Mouse (Mus musculus) heart, embryonic 10.5 days (tissue): Measurements from ENCODE around the gene Zfp207. TPM values are rescaled to one million over a fixed set of nuclear protein-coding genes. Genes with fewer than 3 reads are reported as not detected.
"Not testable (repeated sequence)": the region's sequence is repeated elsewhere in the genome, so short reads cannot be mapped to it uniquely, and the experiment has no call there.

ENCODE experiments used
- DNase-seq: peaks from one replicate; pipeline ENCODE4 v3.0.0-alpha.2; 2017; ENCODE audit warnings: low spot score
- H3K27ac ChIP-seq: fragments of 300-500 bp; sonication (generic); 2 replicates; pipeline ENCODE4 v1.5.1; 2016; ENCODE audit warnings: mild to moderate bottlenecking
- H3K27me3 ChIP-seq: fragments of 300-500 bp; sonication (generic); 2 replicates; pipeline ENCODE4 v1.6.1; 2016; ENCODE audit warnings: mild to moderate bottlenecking; ENCODE audit not compliant: poor library complexity, insufficient read depth, severe bottlenecking
- H3K36me3 ChIP-seq: fragments of 300-500 bp; sonication (generic); 2 replicates; pipeline ENCODE4 v1.6.1; 2016; ENCODE audit warnings: mild to moderate bottlenecking, moderate library complexity
- H3K4me1 ChIP-seq: fragments of 300-500 bp; sonication (generic); 2 replicates; pipeline ENCODE4 v1.6.1; 2016; ENCODE audit warnings: mild to moderate bottlenecking
- H3K4me3 ChIP-seq: fragments of 300-500 bp; sonication (generic); 2 replicates; pipeline ENCODE4 v1.5.1; 2016; ENCODE audit warnings: mild to moderate bottlenecking, moderate library complexity
- H3K9me3 ChIP-seq: fragments of 300-500 bp; sonication (generic); 2 replicates; pipeline ENCODE4 v1.6.1; 2016; ENCODE audit warnings: mild to moderate bottlenecking, moderate library complexity
- WGBS: fragments of 180-500 bp; shearing (Covaris S2); methylation state at CpG from one replicate; pipeline ENCODE4 v1.1.7; 2016; 5-methylcytosine and 5-hydroxymethylcytosine counted together
- polyA plus RNA-seq: library from polyadenylated mRNA; unstranded; fragments of >200 nt; fragmentation: Nextera tagmentation; extraction: Ambion mirVana; gene quantifications from 2 replicates; pipeline ENCODE4 v1.2.1, GENCODE M21; 2016

Zfp207 gene
- polyA plus RNA-seq, 1 experiment from 2014 or later, result 222 TPM

- H3K36me3 ChIP-seq, result peaks cover 8% of the 10 kb centered on the region
- H3K27me3 ChIP-seq, result no peaks in the 10 kb centered on the region
- H3K4me3 ChIP-seq, result no peak overlapping the region
- WGBS, result 79% methylated on average over 7 of the region's 7 CpGs
- DNase-seq, result no peak
- H3K9me3 ChIP-seq, result peaks cover 3% of the 10 kb centered on the region; the same call in 1 of the 2 replicates
- no peak overlapping the region for H3K27ac ChIP-seq
- no peaks in the 10 kb centered on the region for H3K4me1 ChIP-seq
Measured at GRCm38 (mm10) chr11:80421421-80422047, 38.5 kb downstream of the Zfp207 start.

- Histone ChIP-seq H3K4me1 (peaks cover 1% of the 10 kb centered on the region), H3K27ac (no peak overlapping the region), H3K27me3 (no peaks in the 10 kb centered on the region), H3K4me3 (no peak overlapping the region), H3K9me3 (no peaks in the 10 kb centered on the region), H3K36me3 (no peaks in the 10 kb centered on the region)
- WGBS, result 81% methylated on average over 2 of the region's 2 CpGs
- DNase-seq, result no peak
Measured at GRCm38 (mm10) chr11:80424691-80425090, 41.6 kb downstream of the Zfp207 start.

- no peak overlapping the region for H3K4me3 ChIP-seq
- peaks cover 5% of the 10 kb centered on the region for H3K4me1 ChIP-seq
- WGBS, result 56% methylated on average over 5 of the region's 5 CpGs
- DNase-seq, result no peak
- H3K9me3 ChIP-seq, result no peaks in the 10 kb centered on the region
- no peaks in the 10 kb centered on the region for H3K27me3 ChIP-seq
- no peak overlapping the region for H3K27ac ChIP-seq
- H3K36me3 ChIP-seq, result no peaks in the 10 kb centered on the region
Measured at GRCm38 (mm10) chr11:80425247-80425778, 42.2 kb downstream of the Zfp207 start.

GRCm38 (mm10) chr11:80426029-80426813 is 43.1 kb downstream of the Zfp207 start:
- not testable (repeated sequence) for H3K9me3 ChIP-seq, H3K27ac ChIP-seq, DNase-seq, H3K4me3 ChIP-seq, H3K36me3 ChIP-seq, H3K4me1 ChIP-seq, H3K27me3 ChIP-seq
- 76% methylated on average over 16 of the region's 16 CpGs for WGBS

DNA sequence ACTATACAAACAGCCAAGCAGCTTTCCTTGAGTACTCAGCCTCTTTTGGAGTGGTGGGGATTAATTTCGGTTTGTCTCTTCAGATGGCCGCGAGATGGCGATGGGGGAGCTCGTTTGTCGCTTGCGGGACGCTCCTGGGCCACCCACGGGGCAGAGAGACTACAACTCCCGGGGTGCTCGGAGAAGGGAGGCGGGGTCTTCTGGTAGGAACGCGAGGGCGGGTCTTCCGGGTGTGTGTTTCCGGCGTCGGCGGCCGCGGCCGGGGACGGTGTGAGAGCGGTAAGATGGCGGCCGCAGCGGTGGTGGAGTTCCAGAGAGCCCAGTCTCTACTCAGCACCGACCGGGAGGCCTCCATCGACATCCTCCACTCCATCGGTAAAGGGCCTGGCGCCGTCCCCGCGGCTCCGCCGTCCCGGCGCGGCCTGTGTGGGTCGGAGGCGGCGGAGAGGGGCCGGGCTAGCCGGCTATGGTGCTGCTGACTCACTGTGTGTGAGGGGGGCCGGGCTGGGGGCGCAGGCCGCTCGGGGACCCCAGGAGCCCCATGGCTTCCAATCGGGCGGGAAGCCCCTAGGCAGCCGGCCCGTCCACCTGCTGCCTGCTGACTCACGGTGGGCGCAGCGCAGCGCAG is 45.4 kb downstream of the Zfp207 start, which contains the start of gene Psmd11:
Gene Psmd11, plus strand, starts transcription at position 235 of the 628 bp plus-strand sequence.
- under 1% methylated on average over 58 of the region's 58 CpGs for WGBS
- Histone ChIP-seq H3K36me3 (peaks cover 18% of the 10 kb centered on the region), H3K4me1 (peaks cover 5% of the 10 kb centered on the region), H3K4me3 (peak within 1 kb of the TSS; percentile 98), H3K27me3 (no peaks in the 10 kb centered on the region), H3K9me3 (no peaks in the 10 kb centered on the region), H3K27ac (peak within 1 kb of the TSS; percentile 97)
- DNase-seq, result peak; percentile 97

GRCm38 (mm10) chr11:80429009-80429475 is 46.0 kb downstream of the Zfp207 start:
- peaks cover 23% of the 10 kb centered on the region for H3K36me3 ChIP-seq
- under 1% methylated on average over 37 of the region's 37 CpGs for WGBS
- no peaks in the 10 kb centered on the region for H3K9me3 ChIP-seq
- H3K4me3 ChIP-seq, result peak overlapping the region; percentile 98
- no peaks in the 10 kb centered on the region for H3K27me3 ChIP-seq
- peaks cover 5% of the 10 kb centered on the region for H3K4me1 ChIP-seq
- peak overlapping the region; percentile 97 for H3K27ac ChIP-seq
- peak; percentile 84 for DNase-seq

GRCm38 (mm10) chr11:80429500-80430166 is 46.6 kb downstream of the Zfp207 start:
- H3K27ac ChIP-seq, result peak overlapping the region; percentile 97
- H3K9me3 ChIP-seq, result no peaks in the 10 kb centered on the region
- H3K4me1 ChIP-seq, result peaks cover 5% of the 10 kb centered on the region
- DNase-seq, result no peak
- 56% methylated on average over 14 of the region's 14 CpGs for WGBS
- peak overlapping the region; percentile 98 for H3K4me3 ChIP-seq
- H3K36me3 ChIP-seq, result peaks cover 28% of the 10 kb centered on the region
- H3K27me3 ChIP-seq, result no peaks in the 10 kb centered on the region

DNA sequence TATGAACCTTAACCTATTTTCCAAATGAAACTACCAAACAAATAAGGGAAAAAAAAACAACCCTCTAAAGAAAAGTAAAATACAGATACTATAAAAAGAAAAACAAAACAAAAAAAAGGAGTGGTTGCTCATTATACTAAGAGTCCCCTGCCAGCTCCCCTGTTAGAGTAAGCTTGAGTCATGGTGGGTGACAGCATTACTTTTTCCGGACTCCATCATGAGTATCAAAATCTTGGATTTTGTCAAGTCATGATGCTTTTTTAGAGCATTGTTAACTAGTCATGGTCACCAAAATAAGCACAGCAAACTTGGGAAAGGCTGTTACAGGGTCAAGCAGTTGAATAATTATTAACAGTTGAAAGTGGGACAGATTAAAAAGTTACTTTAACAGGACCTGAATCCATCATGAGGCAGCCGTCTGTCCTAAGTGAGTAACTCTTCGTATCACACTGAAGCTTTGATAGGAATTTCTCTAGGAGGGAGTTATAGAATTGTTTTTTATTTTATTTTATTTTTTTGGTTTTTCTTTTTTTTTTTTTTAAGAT is 47.4 kb downstream of the Zfp207 start:
- H3K9me3 ChIP-seq, result no peaks in the 10 kb centered on the region
- H3K4me3 ChIP-seq, result no peak overlapping the region
- no peak overlapping the region for H3K27ac ChIP-seq
- peaks cover 35% of the 10 kb centered on the region for H3K36me3 ChIP-seq
- no peak for DNase-seq
- H3K27me3 ChIP-seq, result no peaks in the 10 kb centered on the region
- WGBS, result 90% methylated on average over 3 of the region's 3 CpGs
- peaks cover 5% of the 10 kb centered on the region for H3K4me1 ChIP-seq

- 93% methylated on average over 3 of the region's 3 CpGs for WGBS
- Histone ChIP-seq H3K27ac (no peak overlapping the region), H3K36me3 (peaks cover 83% of the 10 kb centered on the region), H3K4me1 (no peaks in the 10 kb centered on the region), H3K9me3 (no peaks in the 10 kb centered on the region), H3K27me3 (no peaks in the 10 kb centered on the region), H3K4me3 (no peak overlapping the region)
- DNase-seq, result no peak
Measured at GRCm38 (mm10) chr11:80446916-80447315, 63.8 kb downstream of the Zfp207 start.

DNA sequence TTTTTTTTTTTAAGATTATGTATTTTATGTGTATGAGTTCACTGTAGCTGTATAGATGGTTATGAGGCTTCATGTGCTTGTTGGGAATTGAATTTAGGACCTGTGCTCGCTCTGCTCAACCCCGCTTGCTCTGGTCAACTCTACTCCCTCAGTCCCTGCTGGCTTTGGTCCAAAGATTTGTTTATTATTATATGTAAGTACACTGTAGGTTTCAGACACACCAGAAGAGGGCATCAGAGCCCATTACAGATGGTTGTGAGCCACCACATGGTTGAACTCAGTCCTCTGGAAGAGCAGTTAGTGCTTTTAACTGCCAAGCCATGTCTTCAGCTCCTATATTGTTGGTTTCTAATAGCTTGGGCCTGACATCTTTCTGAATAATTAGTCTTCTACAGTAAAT is 66.8 kb downstream of the Zfp207 start:
- Histone ChIP-seq H3K4me3 (no peak overlapping the region), H3K27ac (no peak overlapping the region), H3K27me3 (no peaks in the 10 kb centered on the region), H3K4me1 (no peaks in the 10 kb centered on the region), H3K36me3 (peaks cover 75% of the 10 kb centered on the region), H3K9me3 (no peaks in the 10 kb centered on the region)
- no peak for DNase-seq
- 97% methylated on average over 2 of the region's 2 CpGs for WGBS

DNA sequence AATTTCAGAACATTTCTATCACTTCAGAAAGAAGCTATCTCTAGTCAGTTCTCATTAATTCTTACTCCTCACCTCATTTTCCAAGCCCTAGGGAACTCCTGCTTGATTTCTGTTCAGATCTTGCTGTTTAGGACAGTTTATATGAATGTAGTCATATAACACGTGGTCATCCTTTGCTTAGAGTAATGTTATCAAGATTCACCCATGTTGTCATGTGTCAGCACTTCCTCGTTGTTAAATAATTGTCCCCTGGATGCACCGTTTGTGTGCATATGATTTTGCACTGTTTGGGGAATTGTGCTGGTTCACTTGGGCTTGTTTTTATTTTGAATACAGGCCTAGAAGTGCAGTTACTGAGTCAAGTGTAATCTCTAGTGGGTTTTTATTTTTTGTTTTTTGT is 69.2 kb downstream of the Zfp207 start:
- Histone ChIP-seq H3K4me3 (no peak overlapping the region), H3K4me1 (no peaks in the 10 kb centered on the region), H3K27ac (no peak overlapping the region), H3K9me3 (no peaks in the 10 kb centered on the region), H3K36me3 (peaks cover 75% of the 10 kb centered on the region), H3K27me3 (no peaks in the 10 kb centered on the region)
- no peak for DNase-seq
- 87% methylated on average over 3 of the region's 3 CpGs for WGBS

DNA sequence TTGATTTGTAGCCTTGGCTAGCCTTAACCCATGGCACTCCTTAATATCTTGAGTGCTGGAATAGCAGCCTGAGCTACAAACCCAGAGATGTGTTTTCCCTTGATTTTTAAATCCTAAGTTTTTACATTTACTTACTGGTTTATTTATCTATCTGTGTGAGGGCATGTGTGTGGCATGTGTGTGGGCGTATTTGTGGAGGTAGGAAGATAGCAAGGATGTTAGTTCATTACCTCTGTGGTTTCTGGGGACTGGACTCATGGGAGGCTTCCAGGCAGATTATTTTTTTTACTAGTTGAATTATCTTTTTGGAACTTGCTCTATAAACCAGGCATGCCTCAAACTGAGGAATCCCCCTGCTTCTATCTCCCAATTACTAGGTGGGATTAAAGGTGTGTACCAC is 70.1 kb downstream of the Zfp207 start:
- no peak overlapping the region for H3K27ac ChIP-seq
- H3K27me3 ChIP-seq, result no peaks in the 10 kb centered on the region
- no peaks in the 10 kb centered on the region for H3K9me3 ChIP-seq
- H3K4me3 ChIP-seq, result no peak overlapping the region
- no peak for DNase-seq
- 94% methylated on average over 1 of the region's 1 CpGs for WGBS
- no peaks in the 10 kb centered on the region for H3K4me1 ChIP-seq
- H3K36me3 ChIP-seq, result peaks cover 74% of the 10 kb centered on the region
